Mouse (Mus musculus) hindbrain, postnatal 0 days (tissue): ENCODE results near the gene Nsf. TPM values are rescaled to one million over a fixed set of nuclear protein-coding genes. Genes with fewer than 3 reads are reported as not detected.
A peak's percentile ranks its signal among the peaks of the same experiment; 100 is the strongest.

Experiments used
- ATAC-seq: fragments of 200-750 bp; cut with Nextera tagmentation; 2 replicates; pipeline ENCODE4 v1.8.0; 2017; ENCODE audit warnings: mild to moderate bottlenecking, moderate TSS enrichment, moderate library complexity
- DNase-seq: peaks from one replicate; pipeline ENCODE4 v3.0.0-alpha.2; 2015; ENCODE audit warnings: low spot score
- H3K27ac ChIP-seq: fragments of 300-500 bp; sonication (generic); 2 replicates; pipeline ENCODE4 v1.5.1; 2014; ENCODE audit warnings: mild to moderate bottlenecking
- H3K27me3 ChIP-seq: fragments of 300-500 bp; sonication (generic); 2 replicates; pipeline ENCODE4 v1.6.1; 2014; ENCODE audit warnings: low read length, mixed read lengths; ENCODE audit not compliant: insufficient read depth
- H3K36me3 ChIP-seq: fragments of 300-500 bp; sonication (generic); 2 replicates; pipeline ENCODE4 v1.6.1; 2014; ENCODE audit warnings: low read length, mixed read lengths; ENCODE audit not compliant: insufficient read depth
- H3K4me1 ChIP-seq: fragments of 300-500 bp; sonication (generic); 2 replicates; pipeline ENCODE4 v1.6.1; 2014; ENCODE audit warnings: antibody characterized with exemption, low read length, mixed read lengths; ENCODE audit not compliant: insufficient read depth
- H3K4me2 ChIP-seq: fragments of 300-500 bp; sonication (generic); 2 replicates; pipeline ENCODE4 v1.6.1; 2014; ENCODE audit warnings: low read depth, mild to moderate bottlenecking, low read length, moderate library complexity, mixed read lengths
- H3K4me3 ChIP-seq: fragments of 300-500 bp; sonication (generic); 2 replicates; pipeline ENCODE4 v1.5.1; 2014; ENCODE audit warnings: low read length
- H3K9ac ChIP-seq: fragments of 300-500 bp; sonication (generic); replicated peaks from 2 replicates; pipeline ENCODE4 v1.6.1; 2014; ENCODE audit warnings: mild to moderate bottlenecking, low read length, moderate library complexity, mixed read lengths
- H3K9me3 ChIP-seq: fragments of 300-500 bp; sonication (generic); 2 replicates; pipeline ENCODE4 v1.6.1; 2016; ENCODE audit warnings: low read length, mixed read lengths
- CTCF ChIP-seq: IDR thresholded peaks from 2 replicates; pipeline ENCODE4 v1.5.1; 2016; ENCODE audit warnings: antibody characterized with exemption, control low read depth, low read depth
- WGBS: fragments of 180-500 bp; shearing (Covaris S2); extraction: QIAGEN DNeasy Blood & Tissue Kit; methylation state at CpG from one replicate; pipeline ENCODE4 v1.1.7; 2014; 5-methylcytosine and 5-hydroxymethylcytosine counted together
- polyA plus RNA-seq: library from polyadenylated mRNA; unstranded; fragments of >200 nt; fragmentation: Nextera tagmentation; extraction: Ambion mirVana; gene quantifications from 2 replicates; pipeline ENCODE4 v1.2.1, GENCODE M21; 2015
- total RNA-seq: library from RNA; depleted of rRNA; stranded (reverse); fragments of >200 nt; gene quantifications from 2 replicates; pipeline ENCODE4 v1.2.3, GENCODE M21; 2014

The Nsf gene
- total and polyA plus RNA-seq, 2 experiments from 2014 or later = 143 to 230 TPM

DNA sequence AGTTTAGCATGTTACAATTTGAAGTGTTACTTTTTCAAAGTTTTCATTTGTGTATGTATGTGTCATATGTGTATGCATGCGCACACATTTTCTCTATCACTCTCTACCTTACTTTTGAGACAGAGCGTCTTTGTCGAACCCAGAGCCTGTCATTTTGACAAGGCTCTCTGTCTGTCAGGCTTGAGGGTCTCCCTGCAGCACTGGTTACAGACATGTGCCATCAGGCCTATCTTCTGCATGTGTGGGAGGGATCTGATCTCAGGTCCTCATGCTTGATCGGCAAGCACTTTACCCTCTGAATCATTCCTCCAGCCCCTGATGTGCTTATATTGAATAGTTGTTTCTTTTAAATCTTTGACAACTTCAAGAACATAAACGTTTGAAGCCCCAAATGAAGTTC, 15.4 kb upstream of the Nsf start:
- 93% methylated on average over 5 of the region's 5 CpGs for whole genome bisulfite sequencing

DNA sequence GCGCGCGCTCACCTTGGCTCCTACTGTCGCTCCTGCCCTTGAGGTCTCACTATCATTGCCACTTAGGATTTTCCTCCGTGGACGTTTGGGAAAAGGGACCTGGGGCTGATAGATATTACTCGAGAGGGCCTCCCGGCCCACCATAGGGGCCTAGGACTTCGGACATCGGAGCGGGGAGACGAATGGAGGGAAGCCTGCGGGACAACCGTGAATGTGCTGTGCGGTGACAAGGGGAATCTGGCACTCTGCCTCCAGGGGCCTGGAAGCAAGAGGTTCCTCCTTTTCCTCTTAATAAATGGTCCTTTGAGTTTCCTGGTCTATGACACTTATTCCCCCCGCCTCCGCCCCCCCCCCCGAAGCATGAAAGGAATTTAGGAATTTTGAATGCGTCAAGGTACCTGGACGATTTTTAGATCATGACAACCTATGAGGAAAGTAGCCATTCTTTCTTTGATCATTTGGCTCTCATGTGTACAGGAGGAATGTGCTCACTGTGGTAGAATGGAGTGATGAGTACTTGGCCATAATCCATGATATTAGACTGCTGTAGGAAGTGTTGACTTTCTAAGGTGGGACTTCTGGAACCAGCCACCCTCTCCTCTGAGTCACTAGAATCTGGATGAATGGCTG, 13.4 kb upstream of the Nsf start:
- H3K27me3 ChIP-seq = no peaks in the 10 kb centered on the region
- DNase-seq = peak; percentile 36

More for the DNA sequence above, 15.4 kb upstream of the Nsf start:
- peaks cover 17% of the 10 kb centered on the region for H3K36me3 ChIP-seq
- TF ChIP-seq CTCF = no peak
- H3K9me3 ChIP-seq = no peaks in the 10 kb centered on the region
- H3K9ac ChIP-seq = no peak overlapping the region
- no peak overlapping the region for H3K4me3 ChIP-seq
- no peaks in the 10 kb centered on the region for H3K4me1 ChIP-seq
- no peak overlapping the region for H3K27ac ChIP-seq
- DNase-seq (no peak), ATAC-seq (no peak)
- no peak overlapping the region for H3K4me2 ChIP-seq
- H3K27me3 ChIP-seq = no peaks in the 10 kb centered on the region

DNA sequence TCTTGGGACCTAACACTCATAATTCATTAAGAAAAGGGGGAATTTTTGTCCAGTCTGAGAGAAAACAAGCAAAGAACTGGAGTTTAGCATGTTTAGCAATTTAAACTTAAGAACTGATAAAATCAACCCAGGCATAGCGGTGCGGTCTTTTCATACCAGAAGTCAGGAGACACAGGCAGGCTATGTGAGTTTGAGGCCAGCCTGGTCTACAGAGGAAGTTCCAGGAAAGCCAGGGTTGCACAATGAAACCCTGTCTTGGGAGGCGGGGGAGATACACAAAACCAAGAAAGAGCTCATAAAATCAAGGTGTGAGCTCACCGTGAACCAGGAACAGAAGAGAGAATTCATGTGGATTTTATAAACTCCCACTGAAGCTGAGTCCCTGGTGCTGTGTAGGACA, 3.0 kb upstream of the Nsf start:
- TF ChIP-seq CTCF = no peak
- WGBS = 93% methylated on average over 4 of the region's 4 CpGs
- no peak for ATAC-seq
- DNase-seq = no peak
- H3K4me3 ChIP-seq = no peak overlapping the region
- H3K9ac ChIP-seq = no peak overlapping the region
- no peak overlapping the region for H3K27ac ChIP-seq
- peaks cover 16% of the 10 kb centered on the region for H3K4me1 ChIP-seq
- no peaks in the 10 kb centered on the region for H3K9me3 ChIP-seq
- no peaks in the 10 kb centered on the region for H3K27me3 ChIP-seq
- no peaks in the 10 kb centered on the region for H3K36me3 ChIP-seq
- H3K4me2 ChIP-seq = no peak overlapping the region

More for the DNA sequence above, 13.4 kb upstream of the Nsf start:
- no peak for TF ChIP-seq CTCF
- WGBS = 2% methylated on average over 20 of the region's 20 CpGs
- H3K9ac ChIP-seq = peak overlapping the region; percentile 96
- H3K4me1 ChIP-seq = no peaks in the 10 kb centered on the region
- no peaks in the 10 kb centered on the region for H3K9me3 ChIP-seq
- H3K36me3 ChIP-seq = peaks cover 5% of the 10 kb centered on the region; the same call in 1 of the 2 replicates
- peak overlapping the region; percentile 95 for H3K27ac ChIP-seq
- ATAC-seq = no peak
- H3K4me3 ChIP-seq = peak overlapping the region; percentile 96
- H3K4me2 ChIP-seq = peak overlapping the region; percentile 81

DNA sequence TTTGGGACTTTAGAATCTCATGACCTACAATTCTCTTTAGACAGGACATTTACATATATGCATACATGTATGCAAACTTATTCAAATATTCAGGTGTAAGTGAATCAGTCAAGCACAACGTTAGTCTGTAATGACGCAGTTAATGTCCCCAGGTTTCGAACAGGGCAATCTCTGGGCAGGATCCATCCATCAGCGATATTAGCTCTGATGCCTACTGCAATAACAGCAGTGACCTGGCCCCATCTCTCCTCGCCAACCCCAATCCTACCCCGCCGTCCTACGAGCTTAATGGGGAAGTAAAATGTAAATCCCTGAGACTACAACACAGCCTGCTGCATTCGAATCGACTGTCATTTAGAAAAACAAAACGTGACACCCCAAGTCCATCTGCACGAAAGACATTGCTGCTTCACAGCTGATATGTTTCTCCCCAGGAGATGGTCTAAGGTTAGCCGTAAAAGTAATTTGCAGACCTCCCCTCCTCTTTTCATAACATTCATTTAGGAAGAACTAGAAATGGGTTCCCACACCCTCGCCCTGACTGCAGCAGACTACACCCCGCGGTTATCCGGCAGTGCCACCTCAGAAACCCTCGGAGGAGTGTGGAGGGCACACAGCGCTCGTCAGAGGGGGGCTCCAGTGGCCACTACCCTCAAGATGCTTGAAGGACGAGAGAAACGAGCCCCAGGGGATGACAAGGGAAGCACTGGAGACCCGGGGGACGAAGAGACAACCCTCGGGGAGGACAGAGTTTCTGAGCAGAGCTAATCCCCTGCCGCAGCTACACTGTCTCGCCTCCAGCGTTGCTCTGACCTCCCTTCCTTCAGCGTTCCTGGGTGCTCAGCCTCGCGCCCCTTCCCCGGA, 592 bp downstream of the Nsf start:
- TF ChIP-seq CTCF = no peak
- Histone ChIP-seq H3K27me3 (no peaks in the 10 kb centered on the region), H3K36me3 (no peaks in the 10 kb centered on the region), H3K4me2 (peak overlapping the region; percentile 82), H3K4me1 (peaks cover 15% of the 10 kb centered on the region), H3K27ac (peak overlapping the region; percentile 85), H3K9me3 (no peaks in the 10 kb centered on the region), H3K9ac (peak overlapping the region; percentile 89), H3K4me3 (peak overlapping the region; percentile 85)
- ATAC-seq (peak; percentile 82), DNase-seq (peak; percentile 47)
- WGBS = 2% methylated on average over 31 of the region's 32 CpGs

DNA sequence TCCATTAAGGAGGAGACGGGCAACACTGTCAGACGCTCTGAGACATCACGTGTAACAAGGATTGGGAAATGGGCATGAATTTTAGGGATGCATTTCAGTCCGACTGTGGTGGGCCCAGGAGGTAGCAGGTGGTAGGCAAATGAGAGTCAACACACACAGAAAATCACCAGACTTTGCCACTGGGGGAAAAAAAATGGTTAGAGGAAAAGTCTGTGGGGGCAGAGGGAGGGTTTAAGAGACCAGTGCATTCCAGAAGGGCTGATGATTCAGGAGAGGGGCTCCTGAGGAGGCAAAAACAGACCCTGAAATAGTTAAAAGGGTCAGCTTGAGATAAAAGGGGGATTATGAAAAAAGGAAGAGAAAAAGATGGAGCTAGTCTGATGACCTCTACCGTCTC, 1.2 kb downstream of the Nsf start:
- no peaks in the 10 kb centered on the region for H3K9me3 ChIP-seq
- peak overlapping the region; percentile 89 for H3K9ac ChIP-seq
- peak overlapping the region; percentile 85 for H3K4me3 ChIP-seq
- H3K36me3 ChIP-seq = no peaks in the 10 kb centered on the region
- H3K4me1 ChIP-seq = peaks cover 15% of the 10 kb centered on the region
- H3K27ac ChIP-seq = no peak overlapping the region
- TF ChIP-seq CTCF = no peak
- H3K4me2 ChIP-seq = peak overlapping the region; percentile 82
- ATAC-seq (no peak), DNase-seq (no peak)
- H3K27me3 ChIP-seq = no peaks in the 10 kb centered on the region
- 46% methylated on average over 5 of the region's 5 CpGs for WGBS

DNA sequence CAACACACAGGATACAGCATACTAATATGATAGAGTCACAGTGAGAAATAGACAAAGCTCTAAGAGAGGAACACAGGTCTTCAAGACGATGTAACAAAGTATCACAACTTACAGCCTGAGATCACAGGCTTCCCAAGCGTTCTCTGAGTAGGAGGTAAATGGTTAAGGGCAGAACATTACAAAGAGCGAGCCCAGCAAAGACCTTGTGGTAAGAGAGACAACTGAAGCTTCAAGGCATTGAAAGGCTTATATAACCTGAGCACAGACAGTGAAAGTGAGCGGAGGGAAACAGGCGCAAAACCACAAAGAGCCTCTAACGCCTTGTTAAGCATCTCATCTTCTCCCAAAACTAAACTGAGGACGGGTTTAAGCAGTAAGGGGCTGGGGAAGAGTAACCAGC, 2.8 kb downstream of the Nsf start:
- Histone ChIP-seq H3K27ac (no peak overlapping the region), H3K4me2 (0 out of 2 replicates have a peak overlapping the region, but pooled peaks have one; percentile 82), H3K4me1 (peaks cover 15% of the 10 kb centered on the region), H3K9ac (no peak overlapping the region), H3K27me3 (no peaks in the 10 kb centered on the region), H3K4me3 (no peak overlapping the region), H3K36me3 (no peaks in the 10 kb centered on the region), H3K9me3 (no peaks in the 10 kb centered on the region)
- ATAC-seq (no peak), DNase-seq (no peak)
- WGBS = 83% methylated on average over 7 of the region's 7 CpGs
- TF ChIP-seq CTCF = no peak

DNA sequence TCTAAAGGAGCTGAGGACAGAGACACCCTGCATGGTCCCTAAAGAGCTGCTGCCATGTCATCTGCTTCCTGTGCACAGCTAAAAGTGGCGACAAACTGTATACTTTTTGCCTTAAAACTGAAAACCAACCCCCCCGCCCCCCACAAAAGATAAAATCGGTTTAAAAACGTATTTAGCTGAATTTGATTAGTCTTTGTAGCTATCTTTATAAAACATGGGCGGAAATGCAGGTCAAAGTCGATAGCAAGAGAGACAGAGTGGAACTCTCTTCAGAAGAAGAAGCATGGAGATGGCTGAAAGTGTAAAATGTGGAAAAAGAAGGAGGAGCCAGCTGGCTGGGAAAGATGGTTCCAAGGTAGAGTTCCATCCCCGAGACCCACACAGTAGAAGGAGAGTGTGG, 4.9 kb downstream of the Nsf start:
- ATAC-seq (no peak), DNase-seq (no peak)
- H3K27ac ChIP-seq = no peak overlapping the region
- no peak overlapping the region for H3K4me3 ChIP-seq
- H3K27me3 ChIP-seq = no peaks in the 10 kb centered on the region
- no peak for TF ChIP-seq CTCF
- H3K4me2 ChIP-seq = no peak overlapping the region
- H3K9ac ChIP-seq = no peak overlapping the region
- 93% methylated on average over 7 of the region's 7 CpGs for WGBS
- H3K4me1 ChIP-seq = peaks cover 15% of the 10 kb centered on the region
- H3K9me3 ChIP-seq = no peaks in the 10 kb centered on the region
- no peaks in the 10 kb centered on the region for H3K36me3 ChIP-seq
